Mouse (Mus musculus) forebrain, postnatal 0 days (tissue): ENCODE data around the gene Arhgap8. TPM values are rescaled to one million over a fixed set of nuclear protein-coding genes. Genes with fewer than 3 reads are reported as not detected.

Source experiments
- ATAC-seq: fragments of 200-750 bp; cut with Nextera tagmentation; 2 replicates; pipeline ENCODE4 v1.8.0; 2017; ENCODE audit warnings: mild to moderate bottlenecking, moderate library complexity
- DNase-seq: peaks from one replicate; pipeline ENCODE4 v3.0.0-alpha.2; 2015
- H3K27ac ChIP-seq: fragments of 300-500 bp; sonication (generic); 2 replicates; pipeline ENCODE4 v1.5.1; 2014; ENCODE audit warnings: low read depth, mild to moderate bottlenecking, antibody characterized with exemption, low read length, moderate library complexity, mixed read lengths
- H3K27me3 ChIP-seq: fragments of 300-500 bp; sonication (generic); 2 replicates; pipeline ENCODE4 v1.6.1; 2014; ENCODE audit warnings: mild to moderate bottlenecking, low read length, mixed read lengths; ENCODE audit not compliant: insufficient read depth
- H3K36me3 ChIP-seq: fragments of 300-500 bp; sonication (generic); 2 replicates; pipeline ENCODE4 v1.6.1; 2014; ENCODE audit warnings: mild to moderate bottlenecking, moderate library complexity; ENCODE audit not compliant: insufficient read depth
- H3K4me1 ChIP-seq: fragments of 300-500 bp; sonication (generic); 2 replicates; pipeline ENCODE4 v1.6.1; 2014; ENCODE audit warnings: antibody characterized with exemption; ENCODE audit not compliant: insufficient read depth
- H3K4me2 ChIP-seq: fragments of 300-500 bp; sonication (generic); 2 replicates; pipeline ENCODE4 v1.6.1; 2014; ENCODE audit warnings: low read depth, mild to moderate bottlenecking, moderate library complexity
- H3K4me3 ChIP-seq: fragments of 300-500 bp; sonication (generic); 2 replicates; pipeline ENCODE4 v1.5.1; 2014; ENCODE audit warnings: low read depth, low read length, mixed read lengths
- H3K9ac ChIP-seq: fragments of 300-500 bp; sonication (generic); 2 replicates; pipeline ENCODE4 v1.6.1; 2014; ENCODE audit warnings: mild to moderate bottlenecking
- H3K9me3 ChIP-seq: fragments of 300-500 bp; sonication (generic); 2 replicates; pipeline ENCODE4 v1.6.1; 2016; ENCODE audit warnings: low read length
- CTCF ChIP-seq: sonication (generic); IDR thresholded peaks from 2 replicates; pipeline ENCODE4 v1.5.1; 2016; ENCODE audit warnings: antibody characterized with exemption, control low read depth, low read depth
- WGBS: fragments of 180-500 bp; shearing (Covaris S2); extraction: QIAGEN DNeasy Blood & Tissue Kit; methylation state at CpG from one replicate; pipeline ENCODE4 v1.1.7; 2014; 5-methylcytosine and 5-hydroxymethylcytosine counted together
- polyA plus RNA-seq: library from polyadenylated mRNA; unstranded; fragments of >200 nt; fragmentation: Nextera tagmentation; extraction: Ambion mirVana; gene quantifications from 2 replicates; pipeline ENCODE4 v1.2.1, GENCODE M21; 2015
- total RNA-seq: library from RNA; depleted of rRNA; stranded (reverse); fragments of >200 nt; gene quantifications from 2 replicates; pipeline ENCODE4 v1.2.3, GENCODE M21; 2014

Arhgap8 gene
- total and polyA plus RNA-seq, 2 experiments from 2014 or later, result 0.29 to 0.44 TPM

GRCm38 (mm10) chr15:84702391-84703345, 17.2 kb upstream of the Arhgap8 start:
- TF ChIP-seq CTCF, result no peak
- no peak for ATAC-seq
- 88% methylated on average over 29 of the region's 29 CpGs for WGBS

GRCm38 (mm10) chr15:84703992-84704391, 15.9 kb upstream of the Arhgap8 start:
- Histone ChIP-seq H3K9me3 (no peaks in the 10 kb centered on the region), H3K4me2 (no peak overlapping the region), H3K36me3 (0 out of 2 replicates have a peak, but pooled peaks cover 4% of the 10 kb centered on the region), H3K27ac (no peak overlapping the region), H3K4me3 (no peak overlapping the region), H3K4me1 (no peaks in the 10 kb centered on the region), H3K27me3 (no peaks in the 10 kb centered on the region), H3K9ac (no peak overlapping the region)
- ATAC-seq (no peak), DNase-seq (no peak)
- WGBS, result 79% methylated on average over 7 of the region's 7 CpGs
- TF ChIP-seq CTCF, result no peak

More at GRCm38 (mm10) chr15:84702391-84703345, 17.2 kb upstream of the Arhgap8 start:
- DNase-seq, result no peak
- no peak overlapping the region for H3K4me2 ChIP-seq
- no peaks in the 10 kb centered on the region for H3K27me3 ChIP-seq
- no peak overlapping the region for H3K9ac ChIP-seq
- no peaks in the 10 kb centered on the region for H3K9me3 ChIP-seq
- no peak overlapping the region for H3K27ac ChIP-seq
- H3K4me1 ChIP-seq, result no peaks in the 10 kb centered on the region
- H3K4me3 ChIP-seq, result no peak overlapping the region
- H3K36me3 ChIP-seq, result 0 out of 2 replicates have a peak, but pooled peaks cover 4% of the 10 kb centered on the region

GRCm38 (mm10) chr15:84705351-84705901, 14.4 kb upstream of the Arhgap8 start:
- TF ChIP-seq CTCF, result no peak
- DNase-seq (no peak), ATAC-seq (no peak)
- Histone ChIP-seq H3K36me3 (no peaks in the 10 kb centered on the region), H3K4me3 (no peak overlapping the region), H3K9me3 (no peaks in the 10 kb centered on the region), H3K4me2 (no peak overlapping the region), H3K27me3 (no peaks in the 10 kb centered on the region), H3K4me1 (no peaks in the 10 kb centered on the region), H3K9ac (no peak overlapping the region), H3K27ac (no peak overlapping the region)
- WGBS, result 88% methylated on average over 6 of the region's 6 CpGs

GRCm38 (mm10) chr15:84706983-84707619, 12.8 kb upstream of the Arhgap8 start:
- TF ChIP-seq CTCF, result no peak
- WGBS, result 89% methylated on average over 6 of the region's 6 CpGs
- no peaks in the 10 kb centered on the region for H3K36me3 ChIP-seq
- H3K9ac ChIP-seq, result no peak overlapping the region
- no peaks in the 10 kb centered on the region for H3K27me3 ChIP-seq
- ATAC-seq (no peak), DNase-seq (no peak)
- no peaks in the 10 kb centered on the region for H3K4me1 ChIP-seq
- no peak overlapping the region for H3K4me2 ChIP-seq
- no peak overlapping the region for H3K4me3 ChIP-seq
- no peak overlapping the region for H3K27ac ChIP-seq
- no peaks in the 10 kb centered on the region for H3K9me3 ChIP-seq

- Histone ChIP-seq H3K4me3 (no peak overlapping the region), H3K27ac (no peak overlapping the region), H3K36me3 (no peaks in the 10 kb centered on the region), H3K9ac (no peak overlapping the region), H3K9me3 (no peaks in the 10 kb centered on the region), H3K4me1 (peaks cover 4% of the 10 kb centered on the region; the same call in 1 of the 2 replicates), H3K4me2 (no peak overlapping the region), H3K27me3 (no peaks in the 10 kb centered on the region)
- ATAC-seq (no peak), DNase-seq (no peak)
- TF ChIP-seq CTCF, result no peak
- 72% methylated on average over 14 of the region's 14 CpGs for WGBS
Measured at GRCm38 (mm10) chr15:84712566-84713405, 7.1 kb upstream of the Arhgap8 start.

GRCm38 (mm10) chr15:84714730-84715129, 5.1 kb upstream of the Arhgap8 start:
- DNase-seq (peak; percentile 71), ATAC-seq (peak; percentile 90)
- peak overlapping the region; percentile 21; the same call in 1 of the 2 replicates for H3K4me3 ChIP-seq
- no peaks in the 10 kb centered on the region for H3K9me3 ChIP-seq
- WGBS, result 2% methylated on average over 17 of the region's 17 CpGs
- peak overlapping the region; percentile 43 for H3K4me2 ChIP-seq
- peak overlapping the region; percentile 48; the same call in 1 of the 2 replicates for H3K27ac ChIP-seq
- peaks cover 4% of the 10 kb centered on the region; the same call in 1 of the 2 replicates for H3K4me1 ChIP-seq
- H3K27me3 ChIP-seq, result peaks cover 10% of the 10 kb centered on the region
- H3K36me3 ChIP-seq, result no peaks in the 10 kb centered on the region
- peak overlapping the region; percentile 28 for H3K9ac ChIP-seq
- peak; percentile 49 for TF ChIP-seq CTCF
